Mouse (Mus musculus) bone marrow, adult 2 months (tissue): ENCODE results near the gene Abca8b. TPM values are rescaled to one million over a fixed set of nuclear protein-coding genes. Genes with fewer than 3 reads are reported as not detected.
"Not testable (repeated sequence)": the region's sequence is repeated elsewhere in the genome, so short reads cannot be mapped to it uniquely, and the experiment has no call there.

ENCODE experiments used
- H3K27ac ChIP-seq: fragments of 200-500 bp; 2 replicates; pipeline ENCODE4 v1.5.1; 2012; ENCODE audit warnings: low read depth, mild to moderate bottlenecking, control low read depth, inconsistent platforms, low read length; ENCODE audit not compliant: control insufficient read depth, poor library complexity, insufficient read depth
- H3K4me1 ChIP-seq: fragments of 200-500 bp; 2 replicates; pipeline ENCODE4 v1.6.1; 2011; ENCODE audit warnings: low read length; ENCODE audit not compliant: control insufficient read depth, insufficient read depth
- H3K4me3 ChIP-seq: fragments of 200-500 bp; replicated peaks from 2 replicates; pipeline ENCODE3; 2011; ENCODE audit warnings: mild to moderate bottlenecking, low read depth, low read length, control low read depth; ENCODE audit not compliant: control insufficient read depth
- CTCF ChIP-seq: fragments of 200-500 bp; IDR thresholded peaks from 2 replicates; pipeline ENCODE4 v1.5.1; 2011; ENCODE audit warnings: low read length, control low read depth; ENCODE audit not compliant: control insufficient read depth, insufficient read depth
- POLR2A ChIP-seq: fragments of 200-500 bp; IDR thresholded peaks from 2 replicates; pipeline ENCODE4 v1.6.1; 2011; ENCODE audit warnings: low read depth, mild to moderate bottlenecking, control low read depth, low read length, borderline replicate concordance; ENCODE audit not compliant: control insufficient read depth
- WGBS: fragments of 180-500 bp; shearing (Covaris S2); methylation state at CpG from one replicate; pipeline ENCODE4 v1.1.7; 2018; 5-methylcytosine and 5-hydroxymethylcytosine counted together
- polyA plus RNA-seq: library from polyadenylated mRNA; stranded (reverse); fragments of >200 nt; gene quantifications from 2 replicates; pipeline ENCODE4 v1.2.4, GENCODE M21; 2011; ENCODE audit warnings: low replicate concordance; ENCODE audit not compliant: missing spikeins, insufficient read depth, insufficient read length

Gene Abca8b
- polyA plus RNA-seq, 1 experiment, result not detected

- Histone ChIP-seq H3K4me3 (no peak overlapping the region), H3K4me1 (no peaks in the 10 kb centered on the region), H3K27ac (no peak overlapping the region)
- 51% methylated on average over 1 of the region's 1 CpGs for WGBS
- TF ChIP-seq CTCF, result no peak
- TF ChIP-seq POLR2A, result no peak
Measured at GRCm38 (mm10) chr11:109988164-109988563, 7.5 kb downstream of the Abca8b start.

DNA sequence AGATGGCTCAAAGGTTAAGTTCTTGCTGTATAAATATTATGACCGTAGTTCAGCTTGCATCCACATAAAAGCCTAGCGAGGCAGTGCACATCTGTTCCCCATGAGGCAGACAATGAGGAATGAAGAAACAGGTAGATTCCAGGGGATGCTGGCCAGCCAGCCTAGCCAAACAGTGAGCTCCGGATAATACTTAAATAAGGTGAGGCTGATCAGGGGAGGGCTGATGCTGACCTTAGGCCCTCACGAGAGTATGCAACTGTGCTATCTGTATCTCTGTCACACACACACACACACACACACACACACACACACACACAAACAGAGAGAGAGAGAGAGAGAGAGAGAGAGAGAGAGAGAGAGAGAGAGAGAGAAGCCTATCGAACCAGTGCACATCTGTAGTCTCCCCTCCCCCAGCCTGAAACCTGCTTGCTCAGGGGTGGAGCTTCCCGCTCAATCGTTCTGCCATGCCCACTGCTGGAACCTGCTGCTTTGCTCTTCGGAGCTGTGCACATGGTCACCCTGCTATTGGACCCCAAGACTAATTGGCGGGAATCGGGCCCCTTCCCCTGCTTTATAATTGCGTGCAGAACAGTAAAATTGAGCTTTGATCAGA lies 8.1 kb downstream of the Abca8b start:
- not testable (repeated sequence) for H3K4me3 ChIP-seq, H3K4me1 ChIP-seq, H3K27ac ChIP-seq
- 66% methylated on average over 11 of the region's 11 CpGs for WGBS

- Histone ChIP-seq H3K4me3 (no peak overlapping the region), H3K27ac (no peak overlapping the region), H3K4me1 (no peaks in the 10 kb centered on the region)
- WGBS, result 75% methylated on average over 2 of the region's 2 CpGs
- TF ChIP-seq CTCF (no peak), POLR2A (no peak)
Measured at GRCm38 (mm10) chr11:109981872-109982271, 13.8 kb downstream of the Abca8b start.

- WGBS, result 67% methylated on average over 4 of the region's 4 CpGs
- Histone ChIP-seq H3K4me1 (no peaks in the 10 kb centered on the region), H3K27ac (no peak overlapping the region), H3K4me3 (no peak overlapping the region)
- no peak for TF ChIP-seq CTCF
- no peak for TF ChIP-seq POLR2A
Measured at GRCm38 (mm10) chr11:109970521-109970920, 25.1 kb downstream of the Abca8b start.

- H3K4me3 ChIP-seq, result no peak overlapping the region
- no peak for TF ChIP-seq CTCF
- TF ChIP-seq POLR2A, result no peak
- no peaks in the 10 kb centered on the region for H3K4me1 ChIP-seq
- H3K27ac ChIP-seq, result no peak overlapping the region
- WGBS, result 76% methylated on average over 4 of the region's 4 CpGs
Measured at GRCm38 (mm10) chr11:109961495-109962492, 33.9 kb downstream of the Abca8b start.

- WGBS, result 85% methylated on average over 1 of the region's 1 CpGs
- Histone ChIP-seq H3K27ac (no peak overlapping the region), H3K4me1 (no peaks in the 10 kb centered on the region), H3K4me3 (no peak overlapping the region)
- TF ChIP-seq POLR2A (no peak), CTCF (no peak)
Measured at GRCm38 (mm10) chr11:109955185-109955584, 40.5 kb downstream of the Abca8b start.

DNA sequence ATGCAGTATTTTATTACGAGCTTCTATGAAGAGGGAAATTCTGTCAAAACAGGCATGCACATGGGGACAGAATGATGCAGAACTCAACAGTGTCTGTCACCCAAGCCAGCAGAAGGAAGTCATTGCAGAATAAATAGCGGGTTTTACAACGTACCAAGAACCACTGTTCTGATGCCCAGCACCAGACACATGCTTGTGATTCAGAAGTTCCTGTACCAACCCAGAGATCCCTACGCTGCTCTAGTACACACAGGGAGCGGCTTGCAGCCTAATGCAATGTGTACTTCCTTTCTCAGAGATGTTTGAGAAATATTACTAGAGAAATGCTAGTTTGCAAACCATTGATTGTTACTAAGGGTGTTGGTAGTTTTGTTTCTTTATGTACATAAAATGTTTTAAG lies 58.7 kb downstream of the Abca8b start:
- no peak overlapping the region for H3K27ac ChIP-seq
- TF ChIP-seq CTCF (no peak), POLR2A (no peak)
- H3K4me1 ChIP-seq, result no peaks in the 10 kb centered on the region
- WGBS, result 18% methylated on average over 5 of the region's 5 CpGs
- no peak overlapping the region for H3K4me3 ChIP-seq

DNA sequence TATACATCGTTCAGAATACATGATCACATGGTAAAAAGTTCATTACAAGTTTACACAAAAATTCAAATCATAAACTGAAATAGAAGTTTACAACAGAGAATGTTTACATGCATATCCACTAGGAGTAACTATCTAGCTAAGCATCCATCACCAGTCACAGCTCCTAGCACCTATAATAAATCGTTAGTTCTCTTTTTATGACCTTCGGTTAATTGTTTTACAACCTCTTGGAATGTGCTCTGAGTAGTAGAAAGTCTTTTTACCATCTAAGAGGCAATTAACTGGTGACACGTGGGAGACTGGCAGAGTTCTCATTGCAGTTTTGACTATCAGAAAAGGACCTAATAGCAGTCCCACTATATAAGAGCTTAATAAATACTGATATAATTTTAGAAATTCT lies 62.4 kb downstream of the Abca8b start:
- not testable (repeated sequence) for H3K4me3 ChIP-seq, H3K27ac ChIP-seq, H3K4me1 ChIP-seq
- 59% methylated on average over 4 of the region's 4 CpGs for WGBS
